Mouse (Mus musculus): ENCODE data around the gene Rxra.

DNA sequence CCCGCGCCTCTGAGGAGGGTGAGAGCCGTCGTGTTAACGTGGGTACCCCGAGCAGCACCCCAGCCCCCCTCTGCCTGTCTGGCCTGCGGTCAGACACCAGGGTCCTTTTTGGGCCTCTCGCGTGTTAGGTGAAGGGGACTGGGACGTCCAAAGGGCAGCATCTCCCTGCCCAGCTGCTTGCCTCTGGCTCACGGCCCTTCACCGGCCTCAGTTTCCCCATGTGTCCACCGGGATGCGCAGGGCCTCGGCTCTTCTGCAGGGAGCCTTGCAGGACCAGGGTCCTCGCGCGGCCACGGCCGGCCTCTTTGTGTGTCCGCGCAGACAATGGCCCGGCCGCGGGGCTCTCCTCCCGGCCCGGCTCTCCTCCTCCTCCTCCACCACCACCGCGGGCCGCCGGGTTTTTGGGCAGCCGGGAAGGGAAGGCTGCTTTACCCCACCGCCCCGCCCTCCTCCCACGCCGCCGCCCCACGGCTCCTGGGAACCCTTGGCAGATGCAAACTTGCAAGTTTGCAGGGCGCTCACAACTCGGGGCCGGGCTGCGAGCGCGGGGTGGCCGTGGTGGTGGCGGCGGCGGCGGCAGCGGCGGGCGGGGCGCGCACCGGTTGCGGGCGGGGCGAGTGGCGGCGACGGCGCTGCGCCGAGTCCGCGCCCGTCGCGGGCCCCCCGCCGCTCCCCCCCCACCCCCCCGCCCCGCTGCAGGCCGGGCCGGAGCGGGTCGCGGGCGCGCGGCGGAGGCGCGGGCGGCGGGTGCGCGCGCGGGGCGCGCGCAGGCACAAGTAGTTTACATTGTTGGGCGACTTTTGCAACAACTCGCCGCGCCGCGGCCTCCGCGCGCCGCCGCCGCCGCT lies 462 bp downstream of the Rxra start:
- TF ChIP-seq CTCF (IDR thresholded peaks at IDR 0.05; ENCODE audit: borderline replicate concordance, insufficient read depth, low read depth, low read length) (no peak), POLR2A (IDR thresholded peaks at IDR 0.05; ENCODE audit: borderline replicate concordance, insufficient read depth, low read length) (no peak)

Measured in cerebellum, adult 2 months (tissue).